Mouse (Mus musculus): ENCODE data around the gene 2610528J11Rik. TPM values are rescaled to one million over a fixed set of nuclear protein-coding genes. Genes with fewer than 3 reads are reported as not detected.

The 2610528J11Rik gene
- total RNA-seq (2021) (not detected), polyA plus RNA-seq (2012; rRNA removed) (0.37 TPM in 1 of 2 replicates, not detected in the other)
- long read RNA-seq, result 0 reads

DNA sequence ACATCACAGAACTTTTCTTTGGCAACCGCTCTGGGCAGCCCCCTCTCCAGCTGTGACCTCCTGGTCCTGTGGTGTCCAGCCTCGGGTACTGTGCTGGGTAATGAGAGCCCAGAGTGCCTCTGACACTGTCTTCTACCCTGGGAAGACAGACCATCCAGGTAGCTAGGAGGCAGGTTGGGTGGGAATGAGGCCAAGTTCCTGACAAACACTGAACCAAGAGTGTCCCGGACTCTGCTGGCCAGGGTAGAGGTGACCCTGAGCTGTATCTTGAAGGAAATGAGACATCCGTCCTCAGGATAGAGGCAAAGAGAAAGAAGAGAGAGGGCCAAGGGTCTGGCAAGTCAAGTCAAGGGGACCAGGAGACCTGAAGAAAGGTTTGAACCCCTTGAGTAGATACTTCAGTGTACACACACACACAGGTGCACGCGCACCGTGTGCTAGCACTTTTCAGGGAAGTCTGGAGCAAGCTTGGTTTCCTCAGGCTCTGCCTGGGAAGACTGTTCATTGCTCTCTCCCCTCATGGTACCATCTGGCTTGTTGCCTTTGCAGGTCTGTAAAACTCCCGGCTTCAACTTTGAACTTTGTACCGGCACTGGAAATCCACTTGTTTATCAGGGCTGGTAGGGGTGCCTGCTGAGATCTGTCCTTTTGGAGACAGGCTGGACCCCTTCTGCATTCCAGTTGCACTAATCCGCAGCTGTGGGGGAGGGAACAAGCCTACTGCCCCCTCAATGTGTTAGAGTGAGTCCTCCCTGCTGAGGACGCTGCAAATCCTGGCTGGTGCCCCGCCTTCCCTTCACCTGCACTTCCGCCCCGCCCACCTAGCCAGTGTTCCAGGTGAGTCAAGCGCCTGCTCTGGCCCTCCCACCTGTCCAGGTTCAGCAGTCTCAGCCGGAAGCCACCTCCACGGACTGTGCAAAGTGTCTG lies at the start of gene 2610528J11Rik:
TSS of gene 2610528J11Rik (plus strand) at position 592 of the 927 bp plus-strand sequence.
- H3K9ac ChIP-seq (ENCODE audit: low read depth, low read length), result no peak within 1 kb of the TSS
- H3K27ac ChIP-seq, result no peak within 1 kb of the TSS
- no peak for DNase-seq
- no peak within 1 kb of the TSS for H3K4me3 ChIP-seq
- TF ChIP-seq CTCF (IDR thresholded peaks at IDR 0.05), result no peak
- no peaks in the 10 kb centered on the region for H3K4me1 ChIP-seq (ENCODE audit: control insufficient read depth, insufficient read depth, low read length)
- H3K27me3 ChIP-seq (ENCODE audit: control insufficient read depth, insufficient read depth, low read length), result no peaks in the 10 kb centered on the region
- intact Hi-C loops (cut with DNase I), result no loop called here
- H3K36me3 ChIP-seq (ENCODE audit: control insufficient read depth, insufficient read depth, low read length), result no peaks in the 10 kb centered on the region
- 42% methylated on average over 17 of the region's 17 CpGs for WGBS
- no peaks in the 10 kb centered on the region for H3K79me2 ChIP-seq (replicated peaks; ENCODE audit: control insufficient read depth, insufficient read depth, low read length)

DNA sequence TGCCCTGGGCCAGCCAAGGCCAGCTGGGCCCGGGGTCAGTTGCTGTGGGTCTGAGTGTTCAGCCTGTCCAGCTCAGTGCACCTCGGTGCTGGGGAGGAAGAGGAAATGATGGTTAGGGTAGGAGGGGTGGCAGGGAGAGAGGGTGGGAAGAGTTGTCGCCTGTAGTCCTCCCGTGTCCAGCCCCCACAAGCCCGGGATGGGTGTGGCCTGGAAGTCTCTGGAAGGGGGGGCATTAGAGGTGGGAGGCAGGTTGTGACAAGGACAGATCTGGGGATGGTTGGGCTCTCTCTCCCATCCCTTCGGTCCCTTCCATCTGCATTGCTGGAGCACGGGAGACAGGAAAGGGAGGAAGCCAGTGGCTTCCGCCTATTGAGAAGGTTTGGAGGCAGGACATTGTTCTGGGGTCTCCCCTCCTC lies 37.1 kb upstream of the 2610528J11Rik start, which contains the start of gene Tie1:
TSS of gene Tie1 (minus strand) at position 345 of the 416 bp plus-strand sequence.
- intact Hi-C loops (cut with DNase I), result loop anchor here (5.0 kb wide), 3 partner anchors 42 to 78 kb away; partner anchors contain the start of gene Elovl1
- Histone ChIP-seq H3K4me1 (ENCODE audit: control insufficient read depth, insufficient read depth, low read length) (peaks cover 7% of the 10 kb centered on the region), H3K27ac (peak within 1 kb of the TSS; percentile 94), H3K27me3 (ENCODE audit: control insufficient read depth, insufficient read depth, low read length) (no peaks in the 10 kb centered on the region), H3K4me3 (peak within 1 kb of the TSS; percentile 66), H3K9ac (ENCODE audit: low read depth, low read length) (peak within 1 kb of the TSS; percentile 55), H3K79me2 (replicated peaks; ENCODE audit: control insufficient read depth, insufficient read depth, low read length) (no peaks in the 10 kb centered on the region), H3K36me3 (ENCODE audit: control insufficient read depth, insufficient read depth, low read length) (peaks cover 3% of the 10 kb centered on the region; the same call in 1 of the 2 replicates)
- TF ChIP-seq POLR2A (IDR thresholded peaks at IDR 0.05; ENCODE audit: insufficient read depth, low read depth, low read length) (peak; percentile 93), EP300 (IDR thresholded peaks at IDR 0.05; ENCODE audit: insufficient read depth, low read depth, low read length) (peak; percentile 98), CTCF (IDR thresholded peaks at IDR 0.05) (no peak)
- WGBS, result 29% methylated on average over 8 of the region's 8 CpGs
- peak; percentile 81 to 87 for DNase-seq

DNA sequence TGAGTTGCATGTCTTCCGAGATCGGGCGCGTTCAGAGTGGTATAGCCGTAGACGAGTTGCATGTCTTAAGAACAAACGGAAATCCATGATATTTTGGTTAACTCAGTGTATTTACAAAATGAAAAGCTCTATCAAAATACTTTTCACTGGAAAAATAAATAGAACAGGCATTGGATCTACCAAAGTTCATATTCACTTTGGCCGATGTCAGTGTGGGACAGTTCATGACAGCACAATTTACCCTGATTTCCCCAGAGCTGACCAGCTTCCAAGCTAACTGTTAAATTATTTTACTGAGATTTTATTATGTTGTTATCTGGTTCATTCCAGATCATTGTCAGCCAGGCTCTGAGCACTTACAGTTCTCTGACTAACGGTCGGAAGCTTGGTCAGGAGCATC lies 36.3 kb upstream of the 2610528J11Rik start:
- Histone ChIP-seq H3K4me3 (peak overlapping the region; percentile 3; the same call in 1 of the 2 replicates), H3K36me3 (ENCODE audit: control insufficient read depth, insufficient read depth, low read length) (peaks cover 2% of the 10 kb centered on the region; the same call in 1 of the 2 replicates), H3K9ac (ENCODE audit: low read depth, low read length) (no peak overlapping the region), H3K27me3 (ENCODE audit: control insufficient read depth, insufficient read depth, low read length) (no peaks in the 10 kb centered on the region), H3K27ac (peak overlapping the region; percentile 82), H3K79me2 (replicated peaks; ENCODE audit: control insufficient read depth, insufficient read depth, low read length) (no peaks in the 10 kb centered on the region), H3K4me1 (ENCODE audit: control insufficient read depth, insufficient read depth, low read length) (peaks cover 7% of the 10 kb centered on the region)
- no peak for DNase-seq
- WGBS, result 62% methylated on average over 10 of the region's 10 CpGs
- intact Hi-C loops (cut with DNase I), result no loop called here
- no peak for TF ChIP-seq POLR2A (IDR thresholded peaks at IDR 0.05; ENCODE audit: insufficient read depth, low read depth, low read length)
- no peak for TF ChIP-seq EP300 (IDR thresholded peaks at IDR 0.05; ENCODE audit: insufficient read depth, low read depth, low read length)
- TF ChIP-seq CTCF (IDR thresholded peaks at IDR 0.05), result no peak

DNA sequence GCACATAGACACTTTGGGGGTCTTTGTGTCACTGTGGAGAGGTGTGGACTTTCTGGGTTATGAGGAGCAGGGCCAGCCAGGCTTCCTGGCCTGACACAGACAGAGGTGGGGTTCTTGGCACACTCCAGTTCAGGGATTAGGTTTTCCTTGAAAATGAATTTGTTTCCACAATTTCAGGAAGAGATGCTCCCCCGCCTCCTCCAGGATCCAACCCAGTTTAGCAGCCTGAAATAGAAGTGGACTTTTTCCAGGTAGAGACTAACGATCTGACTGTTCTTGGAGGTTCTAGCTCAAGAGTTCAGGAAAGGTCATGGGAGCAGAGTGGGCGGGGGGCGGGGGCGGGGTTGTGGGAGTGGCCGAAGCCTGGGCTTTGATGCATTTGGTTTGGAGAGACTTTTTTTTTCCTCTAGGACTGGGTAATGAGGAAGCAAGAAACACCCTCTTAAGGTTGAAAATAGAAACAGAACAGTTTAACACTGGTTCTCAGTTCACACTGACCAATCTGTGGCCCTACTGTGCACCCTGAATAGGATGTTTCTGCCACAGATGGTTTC lies 26.6 kb upstream of the 2610528J11Rik start:
- 33% methylated on average over 6 of the region's 6 CpGs for WGBS
- Histone ChIP-seq H3K4me3 (no peak overlapping the region), H3K36me3 (ENCODE audit: control insufficient read depth, insufficient read depth, low read length) (no peaks in the 10 kb centered on the region), H3K79me2 (replicated peaks; ENCODE audit: control insufficient read depth, insufficient read depth, low read length) (no peaks in the 10 kb centered on the region), H3K9ac (ENCODE audit: low read depth, low read length) (no peak overlapping the region), H3K27ac (peak overlapping the region; percentile 75), H3K27me3 (ENCODE audit: control insufficient read depth, insufficient read depth, low read length) (no peaks in the 10 kb centered on the region), H3K4me1 (ENCODE audit: control insufficient read depth, insufficient read depth, low read length) (peaks cover 3% of the 10 kb centered on the region)
- TF ChIP-seq CTCF (IDR thresholded peaks at IDR 0.05) (no peak), POLR2A (IDR thresholded peaks at IDR 0.05; ENCODE audit: insufficient read depth, low read depth, low read length) (peak; percentile 14; the same call in 1 of the 2 replicates), EP300 (IDR thresholded peaks at IDR 0.05; ENCODE audit: insufficient read depth, low read depth, low read length) (0 out of 2 replicates have a peak, but pooled peaks have one; percentile 44)
- intact Hi-C loops (cut with DNase I), result no loop called here
- peak; percentile 52 to 76 for DNase-seq

DNA sequence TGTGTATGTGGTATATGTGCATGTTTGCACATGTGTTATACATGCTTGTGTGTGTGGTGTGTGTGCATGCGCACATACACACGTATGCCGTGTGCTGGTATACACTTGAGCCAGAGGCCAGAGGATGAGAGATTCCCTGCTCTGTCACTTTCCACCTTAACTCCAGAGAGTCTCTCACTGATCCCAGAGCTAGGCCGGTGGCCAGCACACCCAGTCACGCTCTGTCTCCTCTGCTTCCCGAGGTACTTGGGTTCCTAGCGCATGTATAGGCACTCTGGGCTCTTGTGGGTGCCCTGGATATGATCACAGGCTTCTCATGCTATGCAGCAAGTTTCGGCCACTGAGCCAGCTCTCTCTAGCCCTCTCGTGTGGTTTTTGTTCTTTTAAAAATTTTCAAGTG lies 26.0 kb upstream of the 2610528J11Rik start:
- no peaks in the 10 kb centered on the region for H3K27me3 ChIP-seq (ENCODE audit: control insufficient read depth, insufficient read depth, low read length)
- peak overlapping the region; percentile 71 for H3K27ac ChIP-seq
- peak in 1 of 2 experiments; percentile 22 for DNase-seq
- H3K4me1 ChIP-seq (ENCODE audit: control insufficient read depth, insufficient read depth, low read length), result peaks cover 3% of the 10 kb centered on the region
- H3K4me3 ChIP-seq, result no peak overlapping the region
- H3K9ac ChIP-seq (ENCODE audit: low read depth, low read length), result no peak overlapping the region
- 57% methylated on average over 9 of the region's 9 CpGs for WGBS
- no peak for TF ChIP-seq EP300 (IDR thresholded peaks at IDR 0.05; ENCODE audit: insufficient read depth, low read depth, low read length)
- TF ChIP-seq POLR2A (IDR thresholded peaks at IDR 0.05; ENCODE audit: insufficient read depth, low read depth, low read length), result no peak
- TF ChIP-seq CTCF (IDR thresholded peaks at IDR 0.05), result no peak
- intact Hi-C loops (cut with DNase I), result no loop called here
- no peaks in the 10 kb centered on the region for H3K36me3 ChIP-seq (ENCODE audit: control insufficient read depth, insufficient read depth, low read length)
- H3K79me2 ChIP-seq (replicated peaks; ENCODE audit: control insufficient read depth, insufficient read depth, low read length), result no peaks in the 10 kb centered on the region
